In genomic region chr16:41938258-41938657, GRCm38 (mm10) we compare ENCODE assay signal across 14 mouse cellular contexts.
DNase-seq lines count a peak whose midpoint lies in the region; ATAC-seq and TF ChIP-seq lines count a peak whose summit lies in the region.
"Had no signal": no experiment of that assay in that cellular context is flagged by ENCODE, and none has a peak within 500 bp of the region (broad histone marks: within the 10 kb centered on the region; RNA-seq: fewer than 3 reads in every experiment).

No protein-coding gene starts in this region.

- H3K27ac ChIP-seq in liver, postnatal 0 days (ENCODE audit: low read depth): no peak overlapping the region
- H3K27ac ChIP-seq: hindbrain, embryonic 13.5 days; lung, embryonic 15.5 days had no signal

- no peak overlapping the region for H3K4me3 ChIP-seq in lung, adult 2 months (replicated peaks; ENCODE audit: extremely low read depth, low read depth, low read length)
- H3K4me3 ChIP-seq in liver, postnatal 0 days (ENCODE audit: low read depth, low read length): no peak overlapping the region
- H3K4me3 ChIP-seq: erythroblast, embryonic 14.5 days; hindbrain, embryonic 13.5 days; lung, embryonic 15.5 days had no signal

- H3K9ac ChIP-seq in liver, postnatal 0 days (replicated peaks): no peak overlapping the region
- H3K9ac ChIP-seq: hindbrain, embryonic 13.5 days; lung, embryonic 15.5 days had no signal

- no peaks in the 10 kb centered on the region for H3K4me1 ChIP-seq in lung, adult 2 months (ENCODE audit: control insufficient read depth, insufficient read depth, low read length)
- H3K4me1 ChIP-seq in liver, postnatal 0 days (ENCODE audit: insufficient read depth): no peaks in the 10 kb centered on the region
- H3K4me1 ChIP-seq: hindbrain, embryonic 13.5 days; lung, embryonic 15.5 days had no signal

- 89% methylated on average over 5 of the region's 5 CpGs for WGBS in lung, adult 2 months
- WGBS in liver, postnatal 0 days (ENCODE audit: insufficient replicate concordance): 71% methylated on average over 5 of the region's 5 CpGs

- no peaks in the 10 kb centered on the region for H3K9me3 ChIP-seq in liver, postnatal 0 days (ENCODE audit: low read length)
- H3K9me3 ChIP-seq: hindbrain, embryonic 13.5 days; lung, embryonic 15.5 days had no signal

- TF ChIP-seq EP300 in liver, postnatal 0 days (IDR thresholded peaks at IDR 0.05; ENCODE audit: low read depth): no peak

- intact Hi-C loops in left cerebral cortex, postnatal 4 days (cut with DNase I): no loop called here

- no peaks in the 10 kb centered on the region for H3K36me3 ChIP-seq in liver, postnatal 0 days (replicated peaks; ENCODE audit: insufficient read depth, low read length)
- H3K36me3 ChIP-seq: hindbrain, embryonic 13.5 days; lung, embryonic 15.5 days had no signal

- H3K4me2 ChIP-seq in liver, postnatal 0 days (ENCODE audit: low read depth, low read length): no peak overlapping the region
- H3K4me2 ChIP-seq: hindbrain, embryonic 13.5 days; lung, embryonic 15.5 days had no signal

- no peaks in the 10 kb centered on the region for H3K27me3 ChIP-seq in liver, postnatal 0 days (ENCODE audit: insufficient read depth, low read length)
- H3K27me3 ChIP-seq: hindbrain, embryonic 13.5 days; lung, embryonic 15.5 days had no signal

- ATAC-seq in liver, postnatal 0 days: no peak
- ATAC-seq: intestine, postnatal 0 days had no signal

- peak; percentile 43 for DNase-seq in cerebellum, adult 11 months
- no peak for DNase-seq in cerebellum, postnatal 14 days
- peak; percentile 40 for DNase-seq in left cerebral cortex, adult 11 months (ENCODE audit: low spot score)
- no peak for DNase-seq in left cerebral cortex, postnatal 4 days
- peak; percentile 33 to 56 for DNase-seq in left cerebral cortex, adult 18-20 months (ENCODE audit: low spot score in 2 of 2)
- no peak for DNase-seq in lung, adult 2 months
- DNase-seq in ovary, postnatal 10 days (ENCODE audit: low spot score): no peak
- DNase-seq in liver, postnatal 0 days: no peak
- DNase-seq: heart, adult 11 months; liver had no signal

- TF ChIP-seq POLR2A in lung, adult 2 months (IDR thresholded peaks at IDR 0.05; ENCODE audit: borderline replicate concordance, extremely low read depth, low read depth, low read length): no peak

- no peak for TF ChIP-seq CTCF in lung, adult 2 months (IDR thresholded peaks at IDR 0.05; ENCODE audit: insufficient read depth, low read length)
- TF ChIP-seq CTCF in liver, postnatal 0 days (IDR thresholded peaks at IDR 0.05; ENCODE audit: low read depth): no peak

Comparison
In these comparisons a context has a peak if more than half of its experiments do, and no peak if none do; other contexts are left out.
1. DNase-seq: peak in cerebellum, adult 11 months (single experiment), left cerebral cortex, adult 11 months (single experiment) and left cerebral cortex, adult 18-20 months (2 of 2); none in cerebellum, postnatal 14 days (0 of 2), left cerebral cortex, postnatal 4 days (single experiment), lung, adult 2 months (single experiment), ovary, postnatal 10 days (single experiment) and liver, postnatal 0 days (single experiment).